Mouse (Mus musculus) NIH3T3 (cell line): ENCODE results near the gene Lrrc56.
A peak's percentile ranks its signal among the peaks of the same experiment; 100 is the strongest.

Source experiments
- DNase-seq: peaks from one replicate; pipeline ENCODE4 v3.0.0-alpha.2; 2012; ENCODE audit warnings: low read depth

Lrrc56 gene

GRCm38 (mm10) chr7:141193948-141194347 is at the start of gene Lrrc56, which contains the start of gene Hras:
Gene Lrrc56 (plus strand): TSS chr7:141194157.
Gene Hras (minus strand): TSS chr7:141194005.
- DNase-seq: peak; percentile 97

GRCm38 (mm10) chr7:141144650-141145049 is 49.3 kb upstream of the Lrrc56 start:
- no peak for DNase-seq

DNA sequence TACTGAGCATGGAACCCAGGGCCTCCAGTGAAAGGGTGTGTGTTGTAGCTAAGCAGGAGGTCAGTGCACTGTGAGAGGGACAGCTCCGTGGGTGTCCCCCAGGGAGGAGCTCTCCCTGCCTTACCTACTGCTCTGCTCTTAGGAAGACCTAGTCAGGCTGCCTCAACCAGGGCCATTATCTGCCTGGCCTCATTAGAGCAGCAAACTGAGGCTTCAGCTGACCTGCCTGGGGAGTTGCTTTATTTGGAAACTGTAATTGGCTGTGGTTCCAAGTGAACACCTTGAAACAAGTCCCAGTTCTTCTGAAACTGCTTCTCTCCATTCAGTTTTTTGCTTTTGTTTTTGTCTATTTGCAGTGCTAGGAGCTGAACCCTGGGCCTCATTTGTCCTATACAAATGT is 48.6 kb upstream of the Lrrc56 start:
- DNase-seq: no peak

- DNase-seq: no peak
Observed at GRCm38 (mm10) chr7:141146043-141146595, 47.8 kb upstream of the Lrrc56 start.

DNA sequence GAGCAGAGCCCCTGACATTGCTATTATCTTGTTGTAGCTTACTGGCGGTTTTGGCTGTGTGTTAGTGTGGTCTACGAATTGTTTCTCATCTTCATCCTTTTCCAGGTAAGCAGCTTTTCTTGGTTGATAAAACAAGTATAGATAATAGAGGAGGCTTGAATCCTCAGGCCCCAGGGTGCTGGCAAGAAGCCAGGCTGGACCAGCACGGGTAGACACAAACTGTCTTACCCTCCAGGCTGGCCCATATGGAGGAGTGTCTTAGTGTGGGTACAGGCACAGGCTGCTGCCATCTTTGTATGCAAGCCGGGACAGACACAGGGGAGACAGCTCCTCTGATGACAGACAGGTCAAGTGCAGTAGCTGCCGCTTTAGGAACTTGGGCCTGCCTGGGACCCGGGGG is 46.9 kb upstream of the Lrrc56 start:
- DNase-seq: no peak

DNA sequence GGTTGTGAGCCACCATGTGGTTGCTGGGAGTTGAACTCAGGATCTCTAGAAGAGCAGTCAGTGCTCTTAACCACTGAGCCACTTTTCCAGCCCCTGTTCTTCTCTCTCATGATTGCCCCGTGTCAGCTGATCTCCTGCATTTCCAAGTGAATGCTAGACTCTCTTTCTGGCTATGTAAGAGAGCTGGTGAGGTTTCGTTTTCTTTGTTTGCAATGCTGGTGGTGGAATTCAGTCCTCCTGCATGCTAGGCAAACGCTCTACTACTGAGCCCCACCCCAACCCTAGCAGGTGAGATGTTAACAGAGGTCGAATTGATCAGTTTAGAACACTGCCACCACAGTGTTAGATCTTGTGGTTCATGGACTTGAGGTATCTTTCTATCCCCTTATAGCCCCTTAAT is 45.3 kb upstream of the Lrrc56 start:
- DNase-seq: no peak

DNA sequence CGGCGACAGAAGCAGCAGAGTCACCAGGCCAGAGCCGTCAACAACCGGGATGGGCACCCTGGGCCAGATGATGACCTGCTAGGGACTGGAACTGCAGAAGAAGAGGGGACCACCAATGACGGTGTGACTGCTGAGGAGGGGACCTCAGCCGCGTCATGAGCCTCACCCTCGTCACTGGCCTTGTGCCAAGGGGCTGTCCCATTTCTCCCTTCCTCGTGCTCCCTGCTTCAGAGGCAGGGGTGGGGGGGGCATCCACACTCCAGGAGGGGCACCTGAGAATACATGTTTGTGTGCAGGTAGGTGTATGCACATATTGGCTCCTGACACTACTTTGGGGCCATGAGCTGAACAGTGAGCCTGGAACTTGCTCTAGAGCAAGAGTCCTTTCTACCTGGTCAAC is 38.6 kb upstream of the Lrrc56 start:
- DNase-seq: no peak

GRCm38 (mm10) chr7:141164397-141164796 is 29.6 kb upstream of the Lrrc56 start:
- no peak for DNase-seq

- peak; percentile 89 for DNase-seq
Observed at GRCm38 (mm10) chr7:141164850-141165249, 29.1 kb upstream of the Lrrc56 start.

DNA sequence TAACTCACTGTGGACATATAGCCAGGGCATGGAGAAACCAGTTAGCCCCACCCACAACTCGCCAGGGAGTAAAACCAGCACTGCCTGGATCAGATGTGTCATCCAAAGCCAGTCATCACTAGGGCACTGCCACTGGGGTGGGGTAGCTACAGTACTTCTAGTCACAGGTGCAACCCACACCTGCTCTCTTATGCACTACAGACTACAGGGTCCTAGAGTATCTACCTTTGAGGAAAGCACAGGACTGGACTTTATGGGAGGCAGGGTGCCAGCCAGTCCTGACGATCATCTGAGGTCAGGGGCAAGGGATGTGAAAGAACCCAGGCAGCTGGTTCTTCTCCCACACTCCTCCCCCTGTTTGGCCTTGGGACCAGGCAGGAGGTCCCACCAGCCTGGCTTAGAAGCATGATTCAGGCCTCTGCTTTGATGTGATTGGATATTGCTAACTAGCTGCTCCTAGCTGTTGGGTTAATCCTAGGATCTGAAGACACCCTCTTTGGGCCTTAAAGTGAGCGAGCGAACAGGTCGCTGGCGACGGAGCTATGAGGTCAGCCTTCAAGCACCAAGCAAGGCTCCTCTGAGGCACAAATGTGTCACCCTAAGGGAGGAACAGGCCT is 25.9 kb upstream of the Lrrc56 start:
- DNase-seq: peak; percentile 75

DNA sequence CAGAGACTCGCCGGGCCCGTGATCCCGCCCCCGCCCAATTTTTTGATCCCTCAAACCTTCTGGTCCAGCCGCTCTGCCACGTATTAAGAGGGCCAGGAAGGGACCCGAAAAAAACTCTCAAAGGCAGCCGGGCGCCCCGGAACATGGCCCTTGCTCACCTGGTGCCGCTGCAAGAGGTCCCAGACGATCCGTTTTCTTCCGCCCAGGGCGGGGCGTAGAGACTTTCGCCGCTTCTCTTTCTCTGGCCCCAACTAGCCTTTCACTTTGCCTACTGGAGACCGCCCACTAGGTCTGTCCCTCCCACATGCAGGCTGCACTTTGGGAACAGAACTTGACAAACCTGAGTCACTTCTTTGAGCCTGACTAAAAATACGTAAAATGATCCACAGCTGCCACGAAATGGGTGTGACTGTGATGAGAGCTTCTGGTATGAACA is 25.4 kb upstream of the Lrrc56 start:
- peak; percentile 82 for DNase-seq

GRCm38 (mm10) chr7:141169300-141169699 is 24.7 kb upstream of the Lrrc56 start:
- DNase-seq: peak; percentile 14

- no peak for DNase-seq
Observed at GRCm38 (mm10) chr7:141169866-141170265, 24.1 kb upstream of the Lrrc56 start.

- peak; percentile 95 for DNase-seq
Observed at GRCm38 (mm10) chr7:141172116-141173006, 21.6 kb upstream of the Lrrc56 start, which contains the start of gene Rnh1. Gene Rnh1 (minus strand): TSS chr7:141172857.

DNA sequence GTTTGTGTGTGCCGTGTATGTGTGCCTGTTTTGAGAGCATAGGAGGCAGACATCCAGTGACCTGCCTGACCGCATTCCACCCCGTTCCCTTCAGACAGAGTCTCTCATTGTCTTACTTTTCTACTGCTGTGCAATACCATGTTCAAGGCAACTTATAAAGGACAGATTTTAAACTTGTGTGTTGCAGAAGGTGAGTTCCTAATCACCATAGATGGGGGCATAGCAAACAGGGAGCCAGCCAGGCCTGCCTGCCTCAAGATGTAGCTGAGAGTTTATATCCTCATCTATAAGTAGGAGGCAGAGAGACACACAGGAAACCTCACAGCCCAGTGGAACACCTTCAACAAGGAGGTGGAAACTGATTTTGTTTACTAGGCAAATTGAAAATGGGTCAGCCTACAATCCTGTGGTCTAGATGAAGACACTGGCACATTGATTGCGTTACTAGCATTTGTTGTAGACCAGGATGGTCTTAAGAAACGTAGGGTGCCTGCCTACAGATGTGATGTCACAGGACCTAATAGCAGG is 20.6 kb upstream of the Lrrc56 start:
- DNase-seq: no peak

DNA sequence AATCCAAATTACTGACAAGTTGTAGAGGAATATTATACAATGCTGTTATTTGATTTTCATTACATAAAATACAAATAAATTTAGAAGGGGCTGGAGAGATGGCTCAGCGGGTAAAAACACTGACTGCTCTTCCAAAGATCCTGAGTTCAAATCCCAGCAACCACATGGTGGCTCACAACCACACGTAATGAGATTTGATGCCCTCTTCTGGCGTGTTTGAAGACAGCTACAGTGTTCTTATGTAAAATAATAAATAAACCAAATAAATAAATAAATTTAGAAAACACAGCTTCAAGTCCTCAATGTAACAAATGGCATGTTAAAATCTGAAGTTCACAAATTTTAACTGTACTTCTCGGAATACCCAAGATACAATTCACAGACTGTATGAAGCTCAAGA is 18.9 kb upstream of the Lrrc56 start:
- peak; percentile 20 for DNase-seq

DNA sequence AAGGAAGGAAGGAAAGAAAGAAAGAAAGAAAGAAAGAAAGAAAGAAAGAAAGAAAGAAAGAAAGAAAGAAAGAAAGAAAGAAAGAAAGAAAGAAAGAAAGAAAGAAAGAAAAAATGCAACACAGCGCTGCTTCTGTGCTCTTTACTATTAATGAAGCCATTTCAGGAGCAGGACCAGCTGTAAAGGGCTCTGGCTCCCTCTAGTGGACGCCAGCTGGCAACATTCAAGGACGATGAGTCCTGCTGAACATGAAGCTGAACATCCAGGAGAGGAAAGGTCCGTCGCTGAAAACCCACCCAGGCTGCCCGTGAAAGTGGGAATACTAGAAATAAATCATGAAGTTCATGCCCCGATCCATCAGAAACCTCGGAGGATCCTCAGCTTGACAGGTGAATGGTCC is 17.8 kb upstream of the Lrrc56 start:
- peak; percentile 94 for DNase-seq

- no peak for DNase-seq
Observed at GRCm38 (mm10) chr7:141188194-141188593, 5.8 kb upstream of the Lrrc56 start.

DNA sequence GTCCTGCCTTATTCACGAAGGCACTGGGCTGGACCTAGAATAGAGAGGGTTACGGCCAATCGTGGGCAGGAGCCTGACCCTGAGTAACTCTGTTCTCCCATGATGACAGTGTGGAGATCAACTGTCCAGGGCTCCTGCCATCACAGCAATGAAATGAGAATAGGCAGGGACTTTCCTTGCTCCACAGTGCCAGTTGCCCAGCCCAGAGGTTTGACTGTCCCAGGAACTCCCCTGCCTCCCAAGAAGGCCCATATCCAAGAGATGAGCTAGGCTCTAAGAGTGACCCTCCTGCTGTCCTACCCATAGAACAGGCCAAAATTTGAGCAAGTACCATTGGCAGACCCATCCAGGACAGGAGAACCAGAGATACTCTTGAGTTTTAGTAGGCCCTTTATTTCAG is 5.2 kb upstream of the Lrrc56 start:
- DNase-seq: no peak

DNA sequence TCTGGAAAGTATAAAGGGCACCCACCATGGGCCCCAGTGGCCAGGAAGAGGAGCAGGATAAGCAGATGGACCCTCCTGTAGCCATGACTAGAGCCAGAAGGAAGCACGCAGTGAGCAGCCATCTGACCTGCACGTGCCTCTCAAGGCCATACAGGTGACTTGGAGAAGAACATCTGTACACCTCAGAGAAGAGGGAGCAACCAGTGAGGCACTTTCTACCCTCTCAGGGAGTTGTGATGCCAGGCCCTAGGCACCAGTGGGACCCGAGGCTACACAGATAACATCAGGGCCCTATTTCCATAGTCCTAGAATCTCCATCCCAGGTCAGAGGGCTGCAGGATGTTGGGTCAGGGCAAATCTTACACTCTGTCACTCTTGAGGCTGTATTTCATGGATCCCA is 3.7 kb upstream of the Lrrc56 start:
- no peak for DNase-seq

- no peak for DNase-seq
Observed at GRCm38 (mm10) chr7:141191036-141191435, 2.9 kb upstream of the Lrrc56 start.

- no peak for DNase-seq
Observed at GRCm38 (mm10) chr7:141191796-141192685, 1.9 kb upstream of the Lrrc56 start.
